Mouse (Mus musculus) telencephalon, adult 2 months (tissue): ENCODE measurements at regions not wholly inside any gene's neighbourhood (a gene's known extent, or its start where the extent isn't known, plus 50 kb on each side); places are given as distances from the start of the nearest gene placed in this dataset.

Experiments
- DNase-seq: peaks from one replicate; pipeline ENCODE4 v3.0.0-alpha.2; 2011; ENCODE audit warnings: low read depth, low spot score

DNA sequence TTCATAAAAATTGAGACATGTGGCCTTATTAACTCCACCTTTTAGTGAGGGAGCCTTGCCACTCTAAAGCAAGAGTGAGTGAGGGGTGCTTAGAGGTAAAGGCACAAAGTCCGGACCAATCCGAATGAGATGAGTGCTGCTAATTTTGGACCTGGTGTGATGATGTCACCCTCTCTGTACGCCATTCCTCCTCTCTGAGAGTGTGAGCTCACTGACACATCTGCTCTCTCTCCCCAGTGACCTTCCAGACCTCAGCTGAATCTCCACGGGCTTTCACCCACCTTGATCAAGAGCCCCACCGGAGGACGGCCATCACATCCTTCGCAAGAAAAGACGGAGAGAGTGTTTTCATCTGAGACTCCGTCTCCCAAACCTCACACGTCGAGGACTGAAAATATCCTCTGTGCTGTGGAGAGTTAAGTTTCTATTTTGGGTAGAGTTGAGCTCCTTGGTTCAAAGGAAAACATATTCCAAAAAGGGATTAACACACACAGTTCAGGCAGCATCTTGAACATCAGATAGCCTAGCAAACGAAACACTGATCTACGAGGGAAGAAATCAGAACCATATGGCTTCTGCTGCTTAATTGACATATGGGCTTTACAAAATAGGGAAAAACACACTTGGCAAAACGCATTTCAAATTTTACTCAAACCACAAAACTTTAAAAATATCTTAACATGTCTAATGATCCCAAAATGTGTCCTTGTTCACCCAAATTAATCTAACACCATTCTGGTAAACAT, 96.2 kb upstream of the 3110018I06Rik start:
- peak; percentile 26 for DNase-seq

DNA sequence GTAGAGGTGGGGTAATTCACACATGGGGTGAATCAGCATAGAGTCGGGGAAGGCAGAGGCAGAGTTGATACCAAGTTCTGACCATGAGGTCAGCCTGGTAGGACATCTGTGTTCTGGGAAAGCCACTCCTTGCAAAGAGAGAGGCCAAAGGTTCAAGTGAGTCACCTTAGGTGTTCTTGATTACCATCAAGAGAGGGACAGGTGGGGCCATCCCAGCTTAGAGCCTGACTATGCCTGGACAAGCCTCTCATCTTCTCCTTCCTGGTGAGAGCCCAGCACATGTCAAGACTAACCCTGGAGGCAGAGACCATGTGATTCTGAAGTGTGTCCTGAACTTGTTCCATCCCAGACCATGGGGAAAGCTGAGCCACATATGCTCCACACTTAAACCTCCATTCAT, 94.0 kb upstream of the 3110018I06Rik start:
- DNase-seq = no peak

DNA sequence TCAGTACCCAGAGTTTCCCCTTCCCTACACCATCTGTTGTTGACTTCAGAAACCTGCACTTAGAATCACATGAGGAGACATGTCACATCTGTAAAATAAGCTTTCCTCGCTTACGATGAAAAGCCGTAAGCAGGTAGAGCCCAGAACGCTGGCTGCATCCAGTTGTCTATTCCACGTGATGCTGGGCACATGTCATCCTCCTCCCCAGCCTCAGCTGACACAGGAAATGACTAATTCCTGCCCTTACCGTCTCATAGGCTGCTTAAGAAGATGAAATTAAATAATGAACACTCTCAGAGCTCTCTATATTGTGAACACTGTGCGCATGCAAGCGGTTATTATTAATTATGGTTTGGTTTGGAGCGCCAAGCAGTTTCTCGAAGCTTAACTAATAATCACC, 83.6 kb upstream of the 3110018I06Rik start:
- DNase-seq = no peak

DNA sequence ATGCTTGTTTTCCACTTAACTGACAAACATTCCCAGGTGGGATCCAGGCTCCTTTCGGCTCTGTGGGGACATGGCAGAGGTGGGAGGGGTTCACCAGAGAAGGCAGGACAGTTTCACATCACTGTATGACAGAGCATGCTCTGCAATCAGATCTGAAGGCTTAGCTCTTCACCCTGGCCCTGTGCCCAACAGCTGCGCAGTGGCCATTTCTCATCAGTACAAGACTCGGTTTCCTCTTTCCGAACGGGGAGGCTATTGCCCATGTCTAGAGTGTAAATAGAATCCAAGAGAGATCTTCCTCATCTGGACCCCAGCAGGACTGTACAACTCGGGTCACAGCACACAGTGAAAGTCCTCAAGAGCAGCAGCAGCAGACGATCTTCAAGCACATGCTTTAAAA, 64.5 kb upstream of the 3110018I06Rik start:
- no peak for DNase-seq

DNA sequence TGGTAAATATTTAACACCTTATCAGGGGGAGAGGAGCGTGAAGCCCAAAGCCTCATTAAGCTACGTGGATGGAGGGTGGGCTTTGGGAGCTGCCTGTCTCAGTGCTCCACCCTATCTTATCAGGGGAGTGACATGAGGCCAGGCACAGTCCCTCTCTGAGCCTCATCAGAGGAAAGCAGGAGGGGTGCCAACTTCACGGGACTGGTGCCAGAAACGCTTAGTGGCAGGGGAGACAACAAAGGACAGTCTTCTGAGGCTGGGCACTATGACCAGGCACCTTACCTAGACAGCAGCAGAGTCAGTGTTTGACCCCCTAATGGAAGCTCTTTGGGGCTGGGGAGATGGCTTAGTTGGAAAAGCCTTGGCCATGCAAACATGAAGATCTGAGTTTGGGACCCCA, 49.9 kb upstream of the 3110018I06Rik start:
- DNase-seq = no peak
